Mouse (Mus musculus): Measurements from ENCODE around the gene Glp1r.

- no peak for TF ChIP-seq CTCF (conservative IDR thresholded peaks at IDR 0.05; ENCODE audit: insufficient read depth, insufficient read length, low read depth, low read length)
- no peak for TF ChIP-seq POLR2A (IDR thresholded peaks at IDR 0.05; ENCODE audit: low read depth, low read length)
Measured at GRCm38 (mm10) chr17:30961936-30962592, 60.4 kb downstream of the Glp1r start.

Data from kidney, adult 2 months (tissue).